Mouse (Mus musculus) brown adipose tissue, adult 24 weeks (tissue): ENCODE measurements around the gene Dcaf4. TPM values are rescaled to one million over a fixed set of nuclear protein-coding genes. Genes with fewer than 3 reads are reported as not detected.

Experiments used
- H3K27ac ChIP-seq: fragments of 200-500 bp; replicated peaks from 2 replicates; pipeline ENCODE4 v1.5.1; 2012; ENCODE audit warnings: low read depth, mild to moderate bottlenecking, low read length
- H3K4me1 ChIP-seq: fragments of 200-500 bp; 2 replicates; pipeline ENCODE4 v1.6.1; 2012; ENCODE audit warnings: low read length, mixed read lengths; ENCODE audit not compliant: control insufficient read depth, insufficient read depth, insufficient read length
- H3K4me3 ChIP-seq: fragments of 200-500 bp; 2 replicates; pipeline ENCODE4 v1.5.1; 2012; ENCODE audit warnings: low read depth, mild to moderate bottlenecking, low read length, moderate library complexity; ENCODE audit not compliant: insufficient read depth
- polyA plus RNA-seq: library from polyadenylated mRNA; stranded (reverse); fragments of >200 nt; gene quantifications from 2 replicates; pipeline ENCODE4 v1.2.4, GENCODE M21; 2012; ENCODE audit not compliant: missing spikeins, insufficient read depth, insufficient read length

The Dcaf4 gene
- 17.8 and 19.6 TPM in 2 replicates for polyA plus RNA-seq

GRCm38 (mm10) chr12:83520311-83520890, at the start of gene Dcaf4:
Gene Dcaf4 (plus strand): TSS chr12:83520466.
- Histone ChIP-seq H3K27ac (no peak within 1 kb of the TSS), H3K4me3 (peak within 1 kb of the TSS; percentile 68), H3K4me1 (peaks cover 5% of the 10 kb centered on the region; the same call in 1 of the 2 replicates)

- no peak overlapping the region for H3K27ac ChIP-seq
- H3K4me3 ChIP-seq = no peak overlapping the region
- peaks cover 2% of the 10 kb centered on the region; the same call in 1 of the 2 replicates for H3K4me1 ChIP-seq
Observed at GRCm38 (mm10) chr12:83471760-83472159, 48.5 kb upstream of the Dcaf4 start.

DNA sequence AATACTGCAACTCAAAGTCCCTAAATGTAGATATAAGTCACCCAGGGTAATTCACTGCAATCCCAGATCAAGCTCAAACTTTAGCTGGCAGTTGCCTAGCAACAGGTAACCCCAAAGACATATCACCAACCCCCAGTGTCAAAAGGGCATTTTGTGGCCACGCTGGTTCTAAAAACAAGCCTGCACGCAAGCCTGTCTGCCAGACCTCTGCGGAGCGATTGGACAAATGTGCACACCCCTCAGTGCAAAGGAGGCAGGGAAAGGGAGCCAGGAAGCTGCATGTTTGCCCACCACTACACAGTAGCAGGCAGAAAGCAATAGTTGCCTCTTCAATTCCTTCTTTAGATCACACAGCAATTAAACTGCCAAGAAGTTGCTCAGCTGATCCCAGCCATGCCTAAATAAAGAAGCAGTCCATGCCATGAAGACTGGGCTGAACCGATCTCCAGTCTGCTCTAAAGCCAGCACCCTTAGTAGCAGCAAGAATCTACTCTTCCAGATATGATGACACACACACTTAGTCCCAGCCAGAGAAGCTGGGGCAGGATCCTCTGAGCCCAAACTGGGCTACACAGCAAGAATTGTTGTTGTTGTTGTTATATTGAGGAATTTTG, 46.2 kb upstream of the Dcaf4 start:
- H3K27ac ChIP-seq = no peak overlapping the region
- no peaks in the 10 kb centered on the region for H3K4me1 ChIP-seq

GRCm38 (mm10) chr12:83475419-83475818, 44.8 kb upstream of the Dcaf4 start:
- no peak overlapping the region for H3K4me3 ChIP-seq
- H3K27ac ChIP-seq = no peak overlapping the region

More for the DNA sequence above, 46.2 kb upstream of the Dcaf4 start:
- no peak overlapping the region for H3K4me3 ChIP-seq

GRCm38 (mm10) chr12:83476277-83476676, 44.0 kb upstream of the Dcaf4 start:
- Histone ChIP-seq H3K4me3 (no peak overlapping the region), H3K27ac (no peak overlapping the region)

More at GRCm38 (mm10) chr12:83475419-83475818, 44.8 kb upstream of the Dcaf4 start:
- no peaks in the 10 kb centered on the region for H3K4me1 ChIP-seq

GRCm38 (mm10) chr12:83479140-83479539, 41.1 kb upstream of the Dcaf4 start:
- Histone ChIP-seq H3K27ac (no peak overlapping the region), H3K4me1 (no peaks in the 10 kb centered on the region), H3K4me3 (no peak overlapping the region)

More at GRCm38 (mm10) chr12:83476277-83476676, 44.0 kb upstream of the Dcaf4 start:
- no peaks in the 10 kb centered on the region for H3K4me1 ChIP-seq

- no peak overlapping the region for H3K4me3 ChIP-seq
- no peaks in the 10 kb centered on the region for H3K4me1 ChIP-seq
- H3K27ac ChIP-seq = no peak overlapping the region
Observed at GRCm38 (mm10) chr12:83479818-83480401, 40.4 kb upstream of the Dcaf4 start.

DNA sequence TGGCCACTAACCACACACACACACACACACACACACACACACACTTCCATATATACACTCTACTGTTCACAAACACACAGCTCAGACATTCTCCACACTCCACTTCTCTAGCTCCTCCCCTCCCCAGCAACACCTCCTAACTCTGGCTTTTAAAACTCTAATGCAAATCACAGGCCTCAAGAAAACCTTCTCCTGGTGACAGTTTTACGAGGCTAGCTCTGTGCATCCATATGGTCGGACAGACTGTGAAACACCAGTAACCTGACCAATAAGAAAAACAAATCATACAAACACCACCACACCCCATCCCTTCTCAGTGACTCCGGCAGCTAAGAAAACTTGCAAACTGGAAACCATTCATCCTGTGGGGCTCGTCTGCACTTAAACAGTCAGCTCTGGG, 38.8 kb upstream of the Dcaf4 start:
- Histone ChIP-seq H3K27ac (no peak overlapping the region), H3K4me3 (no peak overlapping the region), H3K4me1 (no peaks in the 10 kb centered on the region)

- no peak overlapping the region for H3K4me3 ChIP-seq
- H3K27ac ChIP-seq = no peak overlapping the region
- H3K4me1 ChIP-seq = no peaks in the 10 kb centered on the region
Observed at GRCm38 (mm10) chr12:83483653-83484052, 36.6 kb upstream of the Dcaf4 start.

DNA sequence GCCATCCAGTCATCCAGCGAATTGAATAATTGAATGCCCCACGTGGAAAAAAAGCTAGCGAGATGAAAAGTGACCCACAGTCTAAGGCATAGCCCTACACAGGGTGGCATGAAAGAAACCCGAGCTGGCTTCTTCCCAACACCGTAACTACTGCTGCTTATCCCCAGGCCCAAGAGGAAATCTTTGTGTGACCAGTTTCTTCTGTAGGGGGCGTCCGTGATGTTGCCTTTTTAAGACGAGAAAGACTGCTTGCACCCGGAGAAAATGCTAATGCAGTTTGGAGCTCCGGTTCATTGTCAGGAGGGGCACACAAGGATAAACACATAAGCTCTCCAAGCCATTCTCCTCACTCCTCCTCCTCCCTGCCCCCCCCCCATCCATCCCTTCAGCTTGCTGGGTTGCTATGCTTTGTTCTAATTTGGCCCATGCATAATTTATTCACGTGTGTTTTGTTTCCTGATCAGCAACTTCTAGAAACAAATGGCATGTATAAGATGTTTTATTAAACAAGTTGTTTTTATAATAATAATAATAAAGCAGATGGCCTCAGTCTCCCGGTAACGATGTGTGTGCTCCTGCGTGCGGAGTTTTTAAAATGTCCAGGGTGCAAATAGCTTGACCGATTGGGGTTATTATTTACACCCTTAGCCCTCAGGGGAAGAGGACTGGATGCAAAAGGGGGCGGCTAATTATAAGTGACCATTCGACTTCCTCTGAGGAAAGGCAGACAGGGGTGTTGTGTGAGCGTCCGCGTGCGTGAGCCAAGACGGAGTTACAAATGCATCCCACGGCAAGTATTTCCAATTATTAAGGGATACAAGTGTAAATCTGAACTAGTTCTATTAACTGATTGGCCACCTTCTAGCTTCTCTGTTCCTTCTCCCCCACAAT, 35.2 kb upstream of the Dcaf4 start:
- Histone ChIP-seq H3K4me3 (peak overlapping the region; percentile 73), H3K4me1 (no peaks in the 10 kb centered on the region), H3K27ac (no peak overlapping the region)

GRCm38 (mm10) chr12:83485911-83486670, 34.2 kb upstream of the Dcaf4 start:
- no peaks in the 10 kb centered on the region for H3K4me1 ChIP-seq
- H3K4me3 ChIP-seq = peak overlapping the region; percentile 73
- no peak overlapping the region for H3K27ac ChIP-seq

GRCm38 (mm10) chr12:83486671-83487461, 33.4 kb upstream of the Dcaf4 start:
- H3K4me1 ChIP-seq = no peaks in the 10 kb centered on the region
- 0 out of 2 replicates have a peak overlapping the region, but pooled peaks have one; percentile 6 for H3K27ac ChIP-seq

DNA sequence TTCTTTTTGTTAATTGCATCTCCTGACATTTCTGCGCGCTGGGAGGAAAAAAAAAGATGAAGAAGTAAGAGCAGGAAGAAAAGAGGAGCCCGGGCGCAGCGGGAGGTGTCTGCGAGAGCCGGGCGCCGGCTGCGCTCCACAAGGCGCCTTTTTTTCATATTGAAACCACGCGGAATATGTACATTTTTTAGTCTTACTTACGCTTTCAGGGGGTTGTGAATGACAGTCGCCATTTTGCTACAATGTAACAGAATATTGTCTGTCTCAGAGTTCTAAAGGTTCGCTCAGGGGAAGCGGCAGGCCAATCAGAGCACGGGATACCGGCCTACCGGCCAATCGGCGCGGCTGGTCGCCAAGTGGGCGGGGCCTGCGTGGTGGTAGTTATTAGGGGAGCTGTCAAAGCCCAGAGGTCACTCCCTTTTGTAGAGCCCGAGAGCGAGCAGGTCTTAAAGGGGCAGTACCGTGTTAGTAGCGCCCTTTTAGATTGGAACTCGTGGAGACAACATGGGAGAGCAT, 32.7 kb upstream of the Dcaf4 start, which contains the start of gene Dpf3:
Dpf3 (minus strand) TSS at position 241 of the 516 bp plus-strand sequence.
- peak within 1 kb of the TSS; percentile 46 for H3K27ac ChIP-seq
- H3K4me3 ChIP-seq = peak within 1 kb of the TSS; percentile 73
- H3K4me1 ChIP-seq = no peaks in the 10 kb centered on the region

More at GRCm38 (mm10) chr12:83486671-83487461, 33.4 kb upstream of the Dcaf4 start:
- H3K4me3 ChIP-seq = peak overlapping the region; percentile 73
